Mouse (Mus musculus) layer of hippocampus, adult 2 months (tissue): ENCODE data around the gene Rps21. TPM values are rescaled to one million over a fixed set of nuclear protein-coding genes. Genes with fewer than 3 reads are reported as not detected.

Experiments
- DNase-seq, 2 experiments: peaks; one replicate each; pipeline ENCODE4 v3.0.0; 2022; ENCODE audit warnings: low spot score in 2 of 2
- H3K27ac ChIP-seq: fragments of 200-600 bp; 2 replicates; pipeline ENCODE4 v1.8.1; 2022
- H3K4me3 ChIP-seq: fragments of 200-600 bp; 2 replicates; pipeline ENCODE4 v1.8.1; 2022; ENCODE audit warnings: mild to moderate bottlenecking
- CTCF ChIP-seq: fragments of 200-600 bp; conservative IDR thresholded peaks from 2 replicates; pipeline ENCODE4 v1.8.1; 2022; ENCODE audit warnings: antibody characterized with exemption, mild to moderate bottlenecking, moderate library complexity
- microRNA-seq, 2 experiments: library from miRNA; unstranded; fragments of <30 nt; microRNA quantifications; one replicate each; pipeline ENCODE4 v1.2.0; 2021
- total RNA-seq, 2 experiments: library from RNA; stranded (reverse); gene quantifications; 2 replicates each; pipeline ENCODE4 v1.2.3; 2021

Rps21 gene
- total RNA-seq, 2 experiments from 2014 or later: 713 to 738 TPM

- no peak overlapping the region for H3K4me3 ChIP-seq
- no peak for DNase-seq
- H3K27ac ChIP-seq: no peak overlapping the region
- TF ChIP-seq CTCF: no peak
Measured at GRCm38 (mm10) chr2:180292026-180292425, 34.8 kb downstream of the Rps21 start.

DNA sequence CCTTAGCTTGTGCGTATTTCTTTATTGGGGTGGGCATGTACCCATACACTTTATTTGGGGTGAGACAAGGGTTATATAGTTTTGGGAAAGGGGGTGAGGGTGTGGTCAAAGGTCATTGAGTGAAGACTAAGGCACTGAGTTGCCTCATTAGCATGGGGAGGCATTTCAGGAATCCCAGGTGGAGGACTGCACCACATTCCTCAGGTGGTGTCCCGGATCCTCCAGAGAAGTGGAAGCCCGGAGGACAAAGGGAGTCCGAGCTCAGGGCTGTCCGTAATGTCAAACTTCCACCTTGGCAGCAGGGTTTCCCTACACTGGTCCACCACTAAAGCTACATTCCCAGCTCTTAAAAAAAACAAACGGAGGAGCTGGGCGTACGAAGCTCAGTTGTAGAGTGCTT is 35.7 kb downstream of the Rps21 start:
- TF ChIP-seq CTCF: no peak
- Histone ChIP-seq H3K27ac (no peak overlapping the region), H3K4me3 (no peak overlapping the region)
- no peak for DNase-seq

- H3K4me3 ChIP-seq: no peak overlapping the region
- H3K27ac ChIP-seq: no peak overlapping the region
- TF ChIP-seq CTCF: no peak
- DNase-seq: no peak
Measured at GRCm38 (mm10) chr2:180300252-180300651, 43.1 kb downstream of the Rps21 start.

DNA sequence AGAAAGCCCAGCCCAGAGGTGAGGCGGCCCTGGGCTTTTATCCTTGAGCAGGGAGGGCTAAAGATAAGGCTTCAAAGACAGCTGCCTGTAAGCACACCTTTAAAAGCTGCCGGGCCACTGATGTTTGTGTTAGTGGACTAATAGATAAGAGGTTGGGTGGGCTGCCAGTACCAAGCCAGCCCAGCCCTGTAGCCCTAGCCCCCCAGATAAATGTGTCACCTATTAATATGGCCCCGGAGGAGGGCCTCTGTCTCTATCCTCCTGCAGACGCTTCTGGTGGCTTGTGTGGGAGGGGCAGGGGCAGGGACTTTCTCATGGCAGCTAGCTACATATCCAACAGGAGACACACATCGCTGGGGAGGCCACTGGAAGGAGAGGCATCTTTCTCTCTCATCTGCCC is 43.6 kb downstream of the Rps21 start:
- TF ChIP-seq CTCF: no peak
- H3K27ac ChIP-seq: no peak overlapping the region
- H3K4me3 ChIP-seq: no peak overlapping the region
- DNase-seq: no peak

DNA sequence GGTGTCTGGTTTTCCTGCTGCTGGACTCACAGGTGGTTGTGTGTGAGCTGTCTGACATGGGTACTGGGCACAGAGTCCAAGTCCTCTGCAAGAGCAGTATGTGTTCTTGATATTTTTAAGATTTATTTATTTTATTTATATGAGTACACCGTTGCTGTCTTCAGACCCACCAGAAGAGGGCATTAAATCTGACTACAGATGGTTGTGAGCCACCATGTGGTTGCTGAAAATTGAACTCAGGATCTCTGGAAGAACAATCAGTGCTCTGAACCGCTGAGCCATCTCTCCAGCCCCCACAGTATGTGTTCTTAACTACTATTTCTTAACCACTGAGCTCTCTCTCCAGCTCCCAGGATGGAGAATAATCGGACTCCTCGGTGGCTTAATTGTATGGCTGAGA is 45.0 kb downstream of the Rps21 start:
- no peak for DNase-seq
- TF ChIP-seq CTCF: peak; percentile 35
- Histone ChIP-seq H3K27ac (no peak overlapping the region), H3K4me3 (no peak overlapping the region)

GRCm38 (mm10) chr2:180303468-180303867 is 46.3 kb downstream of the Rps21 start:
- Histone ChIP-seq H3K4me3 (no peak overlapping the region), H3K27ac (no peak overlapping the region)
- no peak for TF ChIP-seq CTCF
- no peak for DNase-seq

- Histone ChIP-seq H3K4me3 (no peak overlapping the region), H3K27ac (no peak overlapping the region)
- peak; percentile 42 for TF ChIP-seq CTCF
- no peak for DNase-seq
Measured at GRCm38 (mm10) chr2:180304554-180304953, 47.4 kb downstream of the Rps21 start.

GRCm38 (mm10) chr2:180305490-180305889 is 48.3 kb downstream of the Rps21 start:
- TF ChIP-seq CTCF: no peak

GRCm38 (mm10) chr2:180306009-180306408 is 48.8 kb downstream of the Rps21 start:
- no peak for DNase-seq
- Histone ChIP-seq H3K4me3 (no peak overlapping the region), H3K27ac (no peak overlapping the region)
- TF ChIP-seq CTCF: no peak

More at GRCm38 (mm10) chr2:180305490-180305889, 48.3 kb downstream of the Rps21 start:
- Histone ChIP-seq H3K27ac (no peak overlapping the region), H3K4me3 (no peak overlapping the region)
- no peak for DNase-seq

DNA sequence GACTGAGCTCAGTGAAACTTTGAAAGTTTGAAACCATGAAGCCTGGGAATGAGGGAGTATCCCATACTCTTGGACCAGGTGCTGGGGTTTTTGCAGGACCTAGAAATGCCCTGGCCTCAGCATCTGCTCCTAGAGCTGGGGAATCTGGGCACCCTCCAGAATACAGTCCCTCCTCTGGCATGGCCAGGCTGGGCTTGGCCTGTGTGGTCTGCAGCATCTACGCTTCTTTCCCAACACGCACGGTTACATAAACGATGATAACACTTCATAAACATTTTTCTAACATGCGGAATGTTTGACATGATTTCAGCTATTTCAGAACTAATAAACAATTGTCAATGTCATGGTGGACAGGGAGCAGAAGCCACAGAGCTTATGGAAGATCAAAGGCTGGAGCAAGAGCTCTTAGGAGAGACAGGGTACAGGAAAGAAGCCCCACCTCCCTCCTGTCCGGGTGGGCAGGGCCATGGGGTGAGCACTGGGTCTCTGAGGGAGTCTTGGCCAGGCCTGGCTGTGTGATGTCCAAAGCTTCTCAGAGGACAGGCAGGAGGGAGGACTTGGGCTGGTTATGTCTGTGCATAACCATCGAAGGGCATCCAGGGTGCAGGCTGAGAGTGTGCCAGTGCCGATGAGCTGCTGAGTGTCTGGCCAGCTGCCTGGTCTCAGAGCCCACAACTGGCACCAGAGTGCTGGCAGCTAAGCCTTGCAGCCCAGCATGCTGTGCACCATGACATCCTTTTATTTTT is 49.4 kb downstream of the Rps21 start:
- DNase-seq: no peak
- no peak overlapping the region for H3K27ac ChIP-seq
- no peak overlapping the region for H3K4me3 ChIP-seq
- TF ChIP-seq CTCF: no peak

- H3K4me3 ChIP-seq: no peak overlapping the region
Measured at GRCm38 (mm10) chr2:180307680-180308079, 50.5 kb downstream of the Rps21 start.

More at GRCm38 (mm10) chr2:180307680-180308079, 50.5 kb downstream of the Rps21 start:
- no peak for DNase-seq
- H3K27ac ChIP-seq: no peak overlapping the region
- no peak for TF ChIP-seq CTCF

Small RNAs within 50 kb of the gene (microRNA-seq; reads per million reads assigned to microRNA genes)
- 0 reads per million in 2 experiments for gene Mir3091

Other genes starting within 250 kb of the Rps21 start
- gene Lsm14b, start 232.4 kb upstream of the Rps21 start, total RNA-seq: 100 to 1,000 TPM in 1 of 2 experiments, 10 to 100 TPM in 1; 93.9 to 100 TPM
- 100 to 1,000 TPM; 166 to 176 TPM for gene Psma7, start 214.9 kb upstream of the Rps21 start, total RNA-seq
- gene Ss18l1, start 214.9 kb upstream of the Rps21 start, total RNA-seq: 10 to 100 TPM; 43.2 to 44.9 TPM
- gene Mtg2, start 186.8 kb upstream of the Rps21 start, total RNA-seq: 10 to 100 TPM; 19.2 to 22.7 TPM
- 10 to 100 TPM; 46.4 to 47.6 TPM for gene Hrh3, start 152.9 kb upstream of the Rps21 start, total RNA-seq
- gene Osbpl2, start 138.1 kb upstream of the Rps21 start, total RNA-seq: 10 to 100 TPM; 46.0 to 49.2 TPM
- 100 to 1,000 TPM; 105 to 108 TPM for gene Adrm1, start 85.9 kb upstream of the Rps21 start, total RNA-seq
- gene Lama5, start 31.5 kb upstream of the Rps21 start, total RNA-seq: 1 to 10 TPM; 6.9 to 8.9 TPM
- gene Cables2, start 16.1 kb downstream of the Rps21 start, total RNA-seq: 10 to 100 TPM; 31.6 to 37.5 TPM
- not detected for gene Rbbp8nl, start 32.5 kb downstream of the Rps21 start, total RNA-seq
- gene Gata5, start 77.3 kb downstream of the Rps21 start, total RNA-seq: not detected
- 1 to 10 TPM; 1.3 to 1.8 TPM for gene Slco4a1, start 198.9 kb downstream of the Rps21 start, total RNA-seq
- gene Ntsr1, start 242.6 kb downstream of the Rps21 start, total RNA-seq: 1 to 10 TPM; 3.7 TPM